Mouse (Mus musculus): ENCODE measurements around the gene Mapre1. TPM values are rescaled to one million over a fixed set of nuclear protein-coding genes. Genes with fewer than 3 reads are reported as not detected.
"Not testable (repeated sequence)": the region's sequence is repeated elsewhere in the genome, so short reads cannot be mapped to it uniquely, and the experiment has no call there.

Mapre1 gene
- polyA plus RNA-seq, 1 experiment = 62.0 TPM

GRCm38 (mm10) chr2:153710701-153711330 is 30.3 kb upstream of the Mapre1 start:
- no peaks in the 10 kb centered on the region for H3K79me2 ChIP-seq (ENCODE audit: control insufficient read depth, insufficient read depth)
- TF ChIP-seq CTCF (IDR thresholded peaks at IDR 0.05; ENCODE audit: control insufficient read depth, insufficient read depth, insufficient read length) = peak; percentile 19
- no peak for TF ChIP-seq FOSL1 (IDR thresholded peaks at IDR 0.05; ENCODE audit: insufficient read depth, low read length, poor library complexity, severe bottlenecking)
- H3ac ChIP-seq (ENCODE audit: control insufficient read depth, insufficient read length, low read depth) = no peak overlapping the region
- H3K4me3 ChIP-seq (ENCODE audit: insufficient read depth, poor library complexity, severe bottlenecking) = no peak overlapping the region
- H3K27me3 ChIP-seq (ENCODE audit: control insufficient read depth, insufficient read depth, insufficient read length) = no peaks in the 10 kb centered on the region
- no peaks in the 10 kb centered on the region for H3K79me3 ChIP-seq (ENCODE audit: low read depth)
- no peaks in the 10 kb centered on the region for H3K36me3 ChIP-seq (ENCODE audit: control insufficient read depth, insufficient read depth)

GRCm38 (mm10) chr2:153712646-153713091 is 28.4 kb upstream of the Mapre1 start:
- no peak for TF ChIP-seq CEBPB (IDR thresholded peaks at IDR 0.05; ENCODE audit: low read depth)
- TF ChIP-seq USF1 (IDR thresholded peaks at IDR 0.05; ENCODE audit: low read depth) = no peak
- no peak for TF ChIP-seq FOSL1 (IDR thresholded peaks at IDR 0.05; ENCODE audit: insufficient read depth, low read length, poor library complexity, severe bottlenecking)
- no peak for TF ChIP-seq MYOD1 (IDR thresholded peaks at IDR 0.05; ENCODE audit: control insufficient read depth, insufficient read length, low read depth)
- no peak for TF ChIP-seq MAX (IDR thresholded peaks at IDR 0.05)
- no peak for TF ChIP-seq MYOG (IDR thresholded peaks at IDR 0.05; ENCODE audit: control insufficient read depth, extremely low read depth, insufficient read length)
- no peak for TF ChIP-seq CTCF (IDR thresholded peaks at IDR 0.05; ENCODE audit: control insufficient read depth, insufficient read depth, insufficient read length)
- Histone ChIP-seq H3K4me3 (ENCODE audit: insufficient read depth, poor library complexity, severe bottlenecking) (no peak overlapping the region), H3K27me3 (ENCODE audit: control insufficient read depth, insufficient read depth, insufficient read length) (peaks cover 6% of the 10 kb centered on the region), H3ac (ENCODE audit: control insufficient read depth, insufficient read length, low read depth) (no peak overlapping the region), H3K79me2 (ENCODE audit: control insufficient read depth, insufficient read depth) (no peaks in the 10 kb centered on the region), H3K36me3 (ENCODE audit: control insufficient read depth, insufficient read depth) (no peaks in the 10 kb centered on the region), H3K79me3 (ENCODE audit: low read depth) (no peaks in the 10 kb centered on the region)

- no peaks in the 10 kb centered on the region for H3K79me3 ChIP-seq (ENCODE audit: low read depth)
- no peak overlapping the region for H3K4me3 ChIP-seq (ENCODE audit: insufficient read depth, poor library complexity, severe bottlenecking)
- TF ChIP-seq CTCF (IDR thresholded peaks at IDR 0.05; ENCODE audit: control insufficient read depth, insufficient read depth, insufficient read length) = no peak
- no peak for TF ChIP-seq CEBPB (IDR thresholded peaks at IDR 0.05; ENCODE audit: low read depth)
- no peak overlapping the region for H3ac ChIP-seq (ENCODE audit: control insufficient read depth, insufficient read length, low read depth)
- H3K36me3 ChIP-seq (ENCODE audit: control insufficient read depth, insufficient read depth) = no peaks in the 10 kb centered on the region
- no peaks in the 10 kb centered on the region for H3K79me2 ChIP-seq (ENCODE audit: control insufficient read depth, insufficient read depth)
- peaks cover 6% of the 10 kb centered on the region for H3K27me3 ChIP-seq (ENCODE audit: control insufficient read depth, insufficient read depth, insufficient read length)
These were observed 27.8 kb upstream of the Mapre1 start for GRCm38 (mm10) chr2:153713227-153713626.

GRCm38 (mm10) chr2:153717861-153718260 is 23.2 kb upstream of the Mapre1 start:
- H3K27me3 ChIP-seq (ENCODE audit: control insufficient read depth, insufficient read depth, insufficient read length); H3ac ChIP-seq (ENCODE audit: control insufficient read depth, insufficient read length, low read depth); H3K36me3 ChIP-seq (ENCODE audit: control insufficient read depth, insufficient read depth); H3K4me3 ChIP-seq (ENCODE audit: insufficient read depth, poor library complexity, severe bottlenecking); H3K79me2 ChIP-seq (ENCODE audit: control insufficient read depth, insufficient read depth); H3K79me3 ChIP-seq (ENCODE audit: low read depth): not testable (repeated sequence)

GRCm38 (mm10) chr2:153723098-153723497 is 18.0 kb upstream of the Mapre1 start:
- no peak overlapping the region for H3ac ChIP-seq (ENCODE audit: control insufficient read depth, insufficient read length, low read depth)
- TF ChIP-seq MYOD1 (IDR thresholded peaks at IDR 0.05; ENCODE audit: control insufficient read depth, insufficient read length, low read depth) = no peak
- no peak for TF ChIP-seq MYOG (IDR thresholded peaks at IDR 0.05; ENCODE audit: control insufficient read depth, extremely low read depth, insufficient read length)
- TF ChIP-seq MAX (IDR thresholded peaks at IDR 0.05) = no peak
- no peak for TF ChIP-seq CTCF (IDR thresholded peaks at IDR 0.05; ENCODE audit: control insufficient read depth, insufficient read depth, insufficient read length)
- no peak for TF ChIP-seq CEBPB (IDR thresholded peaks at IDR 0.05; ENCODE audit: low read depth)
- TF ChIP-seq USF1 (IDR thresholded peaks at IDR 0.05; ENCODE audit: low read depth) = no peak
- no peak for TF ChIP-seq FOSL1 (IDR thresholded peaks at IDR 0.05; ENCODE audit: insufficient read depth, low read length, poor library complexity, severe bottlenecking)
- H3K36me3 ChIP-seq (ENCODE audit: control insufficient read depth, insufficient read depth) = no peaks in the 10 kb centered on the region
- no peaks in the 10 kb centered on the region for H3K79me3 ChIP-seq (ENCODE audit: low read depth)
- no peaks in the 10 kb centered on the region for H3K79me2 ChIP-seq (ENCODE audit: control insufficient read depth, insufficient read depth)
- peaks cover 7% of the 10 kb centered on the region for H3K27me3 ChIP-seq (ENCODE audit: control insufficient read depth, insufficient read depth, insufficient read length)
- no peak overlapping the region for H3K4me3 ChIP-seq (ENCODE audit: insufficient read depth, poor library complexity, severe bottlenecking)

GRCm38 (mm10) chr2:153724424-153724823 is 16.6 kb upstream of the Mapre1 start:
- no peak overlapping the region for H3K4me3 ChIP-seq (ENCODE audit: insufficient read depth, poor library complexity, severe bottlenecking)
- TF ChIP-seq MYOG (IDR thresholded peaks at IDR 0.05; ENCODE audit: control insufficient read depth, extremely low read depth, insufficient read length) (no peak), MAX (IDR thresholded peaks at IDR 0.05) (no peak), CTCF (IDR thresholded peaks at IDR 0.05; ENCODE audit: control insufficient read depth, insufficient read depth, insufficient read length) (no peak), MYOD1 (IDR thresholded peaks at IDR 0.05; ENCODE audit: control insufficient read depth, insufficient read length, low read depth) (no peak), FOSL1 (IDR thresholded peaks at IDR 0.05; ENCODE audit: insufficient read depth, low read length, poor library complexity, severe bottlenecking) (no peak), USF1 (IDR thresholded peaks at IDR 0.05; ENCODE audit: low read depth) (no peak), CEBPB (IDR thresholded peaks at IDR 0.05; ENCODE audit: low read depth) (no peak)
- H3K27me3 ChIP-seq (ENCODE audit: control insufficient read depth, insufficient read depth, insufficient read length) = peaks cover 7% of the 10 kb centered on the region
- H3K36me3 ChIP-seq (ENCODE audit: control insufficient read depth, insufficient read depth) = no peaks in the 10 kb centered on the region
- no peaks in the 10 kb centered on the region for H3K79me3 ChIP-seq (ENCODE audit: low read depth)
- no peaks in the 10 kb centered on the region for H3K79me2 ChIP-seq (ENCODE audit: control insufficient read depth, insufficient read depth)
- H3ac ChIP-seq (ENCODE audit: control insufficient read depth, insufficient read length, low read depth) = no peak overlapping the region
